Mouse (Mus musculus) hindlimb bud, embryonic 11.5 days (tissue): Measurements from ENCODE around the gene AU040320.
A peak's percentile ranks its signal among the peaks of the same experiment; 100 is the strongest.

Experiments used
- DNase-seq: peaks from one replicate; pipeline ENCODE4 v3.0.0-alpha.2; 2012; ENCODE audit warnings: low read depth, low spot score; ENCODE audit errors: extremely low spot score

The AU040320 gene

GRCm38 (mm10) chr4:126781871-126782270, 28.5 kb downstream of the AU040320 start:
- no peak for DNase-seq

DNA sequence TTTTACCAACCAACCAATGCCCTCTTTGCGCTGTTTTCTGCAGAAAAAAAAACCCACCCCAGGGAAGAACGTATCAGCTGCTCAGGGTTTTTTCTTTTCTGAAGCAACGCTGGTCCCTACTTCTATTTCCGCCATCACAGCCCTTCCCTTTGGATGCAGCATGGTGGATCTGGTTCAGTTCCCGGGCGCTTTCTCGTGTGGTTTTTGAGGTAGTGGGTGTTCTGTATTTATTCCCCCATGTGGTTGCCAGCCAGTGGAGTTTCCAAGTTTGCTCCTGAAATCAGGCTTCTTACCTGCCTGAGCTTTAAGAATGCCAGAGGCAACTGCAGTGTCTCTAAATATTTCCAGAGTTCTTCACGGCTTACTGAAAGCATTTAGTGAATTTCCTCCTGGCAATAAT, 29.2 kb downstream of the AU040320 start:
- DNase-seq = no peak

DNA sequence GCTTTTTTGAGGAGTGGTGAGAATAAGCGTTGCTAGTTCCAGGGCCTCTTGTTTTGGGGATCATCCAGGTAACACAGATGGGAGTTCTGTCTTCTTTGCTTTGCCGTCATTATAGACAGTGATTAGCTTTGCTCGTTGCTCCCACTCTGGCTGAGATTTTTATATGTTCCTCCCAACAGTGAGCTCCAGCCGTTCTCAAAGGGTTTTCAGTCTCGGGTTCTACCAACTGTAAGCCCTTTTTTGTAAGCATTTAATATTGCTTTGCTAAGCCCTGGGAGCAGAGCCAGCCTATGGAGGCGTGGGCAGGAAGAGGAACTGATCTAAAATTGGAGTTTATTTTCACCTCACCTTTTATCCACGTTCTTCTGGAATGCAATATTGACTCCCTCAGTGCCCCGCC, 29.7 kb downstream of the AU040320 start:
- DNase-seq = no peak

DNA sequence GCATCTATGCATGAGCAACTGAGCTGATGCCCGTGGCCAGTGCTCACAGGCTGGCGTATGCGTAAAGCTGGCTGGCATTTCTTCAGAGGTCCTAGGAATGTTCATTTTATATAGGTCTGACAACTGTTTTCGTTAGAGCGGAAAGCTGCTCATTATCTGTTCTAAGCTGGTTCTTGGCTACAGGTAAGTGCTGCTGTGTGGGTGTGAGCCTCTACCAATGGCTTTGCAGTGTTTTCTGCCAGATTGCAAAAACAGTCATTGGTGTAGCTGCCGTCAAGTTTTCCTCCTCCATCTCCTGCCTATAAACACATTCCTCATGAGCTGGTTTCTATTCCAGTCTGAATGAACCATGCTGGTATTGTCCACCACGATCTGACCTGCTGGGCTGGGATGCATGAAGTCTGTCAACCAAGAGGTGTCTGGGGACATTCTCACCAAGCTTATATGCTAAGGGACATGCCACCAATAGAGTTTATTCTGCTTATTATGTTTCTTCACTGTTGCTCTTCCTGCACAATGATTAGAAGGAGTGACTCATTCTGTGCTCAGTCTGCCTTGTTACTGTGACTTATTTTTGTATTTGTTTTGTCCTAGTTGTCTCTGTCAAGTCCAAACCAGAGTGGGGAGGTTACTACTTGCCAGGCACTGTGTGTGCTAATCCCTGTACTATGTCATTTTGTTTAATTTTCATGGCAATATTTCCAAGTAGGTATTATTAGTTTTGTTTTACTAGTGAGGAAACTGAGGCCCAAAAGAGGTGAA, 39.2 kb downstream of the AU040320 start:
- no peak for DNase-seq

DNA sequence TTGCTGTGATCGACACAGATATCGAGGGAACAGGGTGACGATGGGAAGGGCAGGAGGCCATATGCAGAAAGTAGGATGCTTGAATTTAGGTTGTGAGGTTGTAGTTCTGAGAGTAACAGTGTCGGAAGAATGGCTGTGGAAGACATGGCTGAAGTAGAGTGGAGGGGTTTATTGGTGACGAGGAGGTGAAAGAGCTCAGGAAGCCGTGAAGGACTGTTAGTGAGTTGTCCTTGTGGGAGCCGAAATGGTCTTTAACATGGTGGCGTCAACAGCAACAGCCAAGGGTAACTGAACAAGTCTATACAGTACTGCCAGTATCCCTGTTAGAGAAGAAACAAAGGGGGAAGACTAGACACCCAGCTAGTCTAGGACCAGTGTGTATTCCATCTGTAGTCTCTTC, 48.8 kb downstream of the AU040320 start:
- DNase-seq = no peak

GRCm38 (mm10) chr4:126803268-126803873, 50.0 kb downstream of the AU040320 start:
- no peak for DNase-seq

DNA sequence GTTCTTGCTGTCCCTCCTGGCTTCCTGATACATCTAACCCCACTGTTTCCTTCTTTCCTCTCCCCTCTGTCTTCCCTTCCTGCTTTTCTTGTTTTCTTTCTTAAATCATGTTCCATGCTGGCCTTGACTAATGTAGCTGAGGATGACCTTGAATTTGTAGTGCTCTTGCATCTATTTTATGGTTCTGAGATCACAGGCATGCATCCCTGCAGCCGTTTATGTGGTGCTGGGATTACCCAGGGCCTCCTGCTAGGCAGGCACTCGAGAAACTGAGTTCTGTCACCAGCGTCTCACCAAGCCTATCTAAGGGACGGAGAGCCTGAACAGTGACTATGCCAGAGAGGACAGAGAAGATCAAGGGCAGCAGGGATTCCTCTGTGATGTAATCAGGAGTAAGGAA, 52.4 kb downstream of the AU040320 start:
- no peak for DNase-seq

DNA sequence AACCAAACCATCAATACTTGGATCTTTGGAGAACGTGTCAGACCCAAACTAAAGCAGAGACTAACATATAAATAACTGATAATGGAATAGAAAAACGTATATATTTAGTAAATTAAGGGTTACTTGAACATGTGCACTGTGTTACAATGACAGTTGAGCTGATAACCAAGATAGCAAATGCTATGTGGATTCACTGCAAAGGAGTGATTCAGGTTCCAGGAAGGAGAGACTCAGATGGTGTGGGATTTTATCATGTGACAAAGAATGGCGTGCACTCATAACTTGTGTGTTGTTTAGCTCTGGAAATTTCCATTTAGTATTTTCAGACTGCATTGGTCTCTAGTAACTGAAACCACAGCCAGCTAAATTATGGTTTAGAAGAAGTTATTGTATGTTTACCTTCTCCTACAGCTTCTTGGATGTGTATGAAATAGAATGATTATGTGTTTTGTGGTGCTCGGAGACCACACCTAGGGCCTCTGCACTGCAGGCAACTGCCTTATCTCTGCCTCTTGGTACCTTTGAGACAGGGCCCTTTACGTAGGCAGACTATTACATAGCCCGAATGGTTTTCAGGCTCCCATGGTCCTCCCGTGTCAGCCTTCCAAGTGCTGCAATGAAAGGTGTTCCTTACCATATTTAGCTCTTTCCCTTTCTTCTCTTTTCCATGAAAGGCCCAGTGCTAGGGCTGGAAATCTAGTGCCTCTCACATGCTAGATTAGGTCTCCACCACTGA, 53.5 kb downstream of the AU040320 start:
- no peak for DNase-seq

DNA sequence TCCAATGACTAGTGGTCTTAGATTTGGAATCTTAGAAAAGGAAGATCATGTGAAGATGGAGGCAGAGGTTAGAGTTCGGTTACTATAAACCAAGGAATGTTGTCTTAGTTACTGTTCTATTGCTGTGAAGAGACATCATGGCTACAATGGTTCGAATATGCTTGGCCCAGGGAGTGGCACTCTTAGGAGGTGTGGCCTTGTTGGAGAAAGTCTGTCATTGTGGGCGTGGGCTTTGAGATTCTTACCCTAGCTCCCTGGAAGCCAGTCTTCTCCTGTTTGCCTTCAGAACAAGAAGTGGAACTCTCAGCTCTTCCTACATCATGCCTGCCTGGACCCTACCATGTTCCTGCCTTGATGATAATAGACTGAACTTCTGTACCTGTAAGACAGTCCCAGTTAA, 57.2 kb downstream of the AU040320 start:
- DNase-seq = no peak

- DNase-seq = no peak
Measured at GRCm38 (mm10) chr4:126813212-126813611, 59.9 kb downstream of the AU040320 start.

- no peak for DNase-seq
Measured at GRCm38 (mm10) chr4:126814854-126815253, 61.5 kb downstream of the AU040320 start.

DNA sequence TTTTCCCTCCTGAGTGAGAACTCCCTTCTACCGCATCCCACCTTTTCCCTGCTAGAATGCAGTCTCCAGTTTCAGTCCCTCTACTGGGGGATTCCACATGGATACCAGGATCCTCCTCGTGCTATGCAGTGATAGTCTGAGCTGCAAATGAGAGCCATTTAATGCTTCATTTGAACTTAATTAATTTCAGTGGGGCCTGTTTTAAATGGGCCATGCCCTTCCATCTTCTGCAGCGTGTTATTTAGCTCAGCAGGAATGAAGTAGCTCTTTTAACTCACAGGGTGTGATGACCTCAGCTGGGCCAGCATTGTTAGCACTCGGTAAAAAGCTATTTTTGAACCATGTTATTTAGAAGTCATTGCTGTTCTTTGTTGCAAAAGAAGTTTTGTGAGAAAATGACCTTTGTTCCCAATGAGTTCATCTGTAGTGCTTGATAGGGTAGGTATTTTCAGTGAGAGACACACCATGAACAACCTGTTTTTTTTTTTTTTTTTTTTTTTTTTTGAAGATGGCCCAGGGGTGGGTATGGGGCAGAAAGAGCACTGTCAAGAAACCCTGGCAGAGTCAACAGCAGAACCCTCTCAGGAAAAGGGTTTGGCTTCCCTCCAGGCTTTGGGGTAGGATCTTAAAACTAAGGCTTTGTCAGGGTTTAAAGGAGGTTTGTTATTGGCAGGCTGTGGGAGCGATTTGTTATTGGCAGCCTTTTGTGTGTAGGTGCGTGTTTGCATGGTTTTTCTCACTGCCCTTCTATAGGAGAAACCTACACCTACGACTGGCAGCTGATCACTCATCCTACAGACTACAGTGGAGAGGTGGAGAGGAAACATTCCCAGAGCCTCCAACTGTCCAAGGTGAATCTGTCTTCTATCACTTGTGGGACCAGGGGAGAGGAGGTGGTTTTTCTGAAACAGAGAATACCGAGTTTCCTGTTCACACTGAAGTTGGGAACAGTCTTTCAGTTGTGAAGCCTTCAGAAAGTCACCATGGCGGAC, 69.8 kb downstream of the AU040320 start:
- DNase-seq = no peak

- no peak for DNase-seq
Measured at GRCm38 (mm10) chr4:126823917-126824316, 70.6 kb downstream of the AU040320 start.

GRCm38 (mm10) chr4:126831122-126831521, 77.8 kb downstream of the AU040320 start:
- no peak for DNase-seq

DNA sequence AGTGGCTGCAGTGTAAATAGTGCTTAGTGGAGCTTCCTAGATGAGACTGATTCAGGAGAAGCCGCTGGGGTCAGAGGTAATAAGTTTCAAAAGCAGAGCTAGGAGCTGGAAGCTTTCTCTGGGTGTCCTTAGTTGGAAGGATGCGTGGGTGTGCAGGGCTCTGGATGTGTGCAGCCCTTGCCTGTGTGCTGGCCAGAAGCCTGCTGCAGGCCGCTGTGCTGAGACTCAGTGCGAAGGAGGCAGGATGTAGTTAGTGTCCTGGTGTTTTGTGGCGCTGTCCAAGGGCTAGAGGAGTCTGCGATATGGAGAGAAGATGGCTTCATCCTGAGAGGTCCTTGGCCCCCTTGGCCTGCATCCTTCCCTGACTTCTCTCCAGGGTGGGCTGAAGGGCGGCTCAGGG, 85.5 kb downstream of the AU040320 start:
- DNase-seq = no peak

DNA sequence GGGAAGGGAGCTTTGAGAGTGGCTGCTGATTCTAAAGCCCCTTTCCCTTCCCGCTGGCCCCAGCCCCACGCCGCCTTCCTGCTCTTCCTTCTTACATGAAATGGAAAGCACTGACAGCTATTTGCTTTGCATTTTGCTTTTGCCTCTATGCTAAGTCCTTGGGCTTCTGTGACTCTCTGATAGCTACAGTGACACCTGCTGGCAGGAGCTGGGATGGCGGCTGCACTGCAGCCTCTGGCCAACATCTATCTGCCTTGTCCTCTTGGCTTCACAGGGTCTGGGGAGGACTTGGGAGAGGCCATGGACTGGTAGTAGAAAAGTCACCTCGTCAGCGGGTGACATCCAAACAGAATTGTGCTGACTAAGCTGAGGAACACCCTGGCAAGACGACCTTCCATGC, 86.5 kb downstream of the AU040320 start:
- peak; percentile 69 for DNase-seq

- DNase-seq = no peak
Measured at GRCm38 (mm10) chr4:126840996-126841560, 87.7 kb downstream of the AU040320 start.

- no peak for DNase-seq
Measured at GRCm38 (mm10) chr4:126842911-126843310, 89.6 kb downstream of the AU040320 start.

GRCm38 (mm10) chr4:126845664-126846063, 92.3 kb downstream of the AU040320 start:
- DNase-seq = no peak

DNA sequence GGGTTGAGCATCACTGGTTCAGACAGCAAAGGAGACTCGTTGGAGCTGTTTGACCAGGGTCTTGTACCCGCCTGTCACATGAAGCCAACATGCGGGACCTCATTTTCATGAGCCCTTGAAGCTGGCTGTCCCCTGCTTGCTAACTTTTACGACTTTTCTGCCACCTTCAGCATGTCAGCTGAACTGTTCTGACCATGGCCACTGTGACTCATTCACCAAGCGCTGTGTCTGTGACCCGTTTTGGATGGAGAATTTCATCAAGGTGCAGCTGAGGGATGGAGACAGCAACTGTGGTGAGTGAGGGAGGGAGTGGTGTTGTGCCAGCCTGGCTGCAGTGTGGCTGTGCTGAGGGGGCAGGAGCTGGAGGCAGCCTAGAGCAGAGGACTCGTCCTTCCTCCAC, 93.6 kb downstream of the AU040320 start:
- no peak for DNase-seq
